Comparison of ENCODE assay signal across 11 mouse cellular contexts in genomic region chr14:121153260-121153659, GRCm38 (mm10).
DNase-seq lines count a peak whose midpoint lies in the region; ATAC-seq lines count a peak whose summit lies in the region.
"Had no signal": no experiment of that assay in that cellular context is flagged by ENCODE, and none has a peak within 500 bp of the region (broad histone marks: within the 10 kb centered on the region; RNA-seq: fewer than 3 reads in every experiment).

No protein-coding gene starts in this region.

- no peak overlapping the region for H3K4me2 ChIP-seq in midbrain, embryonic 11.5 days
- H3K4me2 ChIP-seq in hindbrain, embryonic 16.5 days (ENCODE audit: low read length) = no peak overlapping the region
- H3K4me2 ChIP-seq in neural tube, embryonic 15.5 days = no peak overlapping the region

- H3K27me3 ChIP-seq in midbrain, embryonic 11.5 days (ENCODE audit: control insufficient read depth, insufficient read depth, low read length) = no peaks in the 10 kb centered on the region
- no peaks in the 10 kb centered on the region for H3K27me3 ChIP-seq in midbrain, embryonic 10.5 days (ENCODE audit: low read depth, poor library complexity, severe bottlenecking)
- no peaks in the 10 kb centered on the region for H3K27me3 ChIP-seq in hindbrain, embryonic 16.5 days (replicated peaks; ENCODE audit: control insufficient read depth, insufficient read depth, low read length)
- no peaks in the 10 kb centered on the region for H3K27me3 ChIP-seq in neural tube, embryonic 15.5 days (replicated peaks)

- WGBS in midbrain, embryonic 11.5 days = 29% methylated on average over 7 of the region's 7 CpGs
- 39% methylated on average over 7 of the region's 7 CpGs for WGBS in midbrain, embryonic 10.5 days
- 20% methylated on average over 7 of the region's 7 CpGs for WGBS in hindbrain, embryonic 16.5 days
- 22% methylated on average over 7 of the region's 7 CpGs for WGBS in neural tube, embryonic 15.5 days

- H3K4me1 ChIP-seq in midbrain, embryonic 11.5 days (ENCODE audit: control insufficient read depth, insufficient read depth, low read length) = peaks cover 11% of the 10 kb centered on the region
- peaks cover 35% of the 10 kb centered on the region for H3K4me1 ChIP-seq in midbrain, embryonic 10.5 days
- peaks cover 29% of the 10 kb centered on the region for H3K4me1 ChIP-seq in hindbrain, embryonic 16.5 days (ENCODE audit: control insufficient read depth, insufficient read depth, low read depth, low read length)
- peaks cover 52% of the 10 kb centered on the region for H3K4me1 ChIP-seq in neural tube, embryonic 15.5 days

- H3K9me3 ChIP-seq in midbrain, embryonic 11.5 days (ENCODE audit: control insufficient read depth, low read length) = no peaks in the 10 kb centered on the region
- H3K9me3 ChIP-seq in midbrain, embryonic 10.5 days (replicated peaks) = 0 out of 2 replicates have a peak, but pooled peaks cover 2% of the 10 kb centered on the region
- no peaks in the 10 kb centered on the region for H3K9me3 ChIP-seq in hindbrain, embryonic 16.5 days (ENCODE audit: control insufficient read depth, low read length)
- H3K9me3 ChIP-seq in neural tube, embryonic 15.5 days (replicated peaks) = no peaks in the 10 kb centered on the region

- no peaks in the 10 kb centered on the region for H3K36me3 ChIP-seq in midbrain, embryonic 11.5 days (ENCODE audit: control insufficient read depth, insufficient read depth, low read length)
- H3K36me3 ChIP-seq in midbrain, embryonic 10.5 days = no peaks in the 10 kb centered on the region
- no peaks in the 10 kb centered on the region for H3K36me3 ChIP-seq in hindbrain, embryonic 16.5 days (ENCODE audit: control insufficient read depth, insufficient read depth, low read length)
- no peaks in the 10 kb centered on the region for H3K36me3 ChIP-seq in neural tube, embryonic 15.5 days

- peak; percentile 24 for DNase-seq in embryo, embryonic 10.5 days (ENCODE audit: low spot score)
- no peak for DNase-seq in embryo, embryonic 9.5 days (ENCODE audit: extremely low spot score)
- DNase-seq in midbrain, embryonic 11.5 days (ENCODE audit: low spot score, missing footprints) = no peak
- no peak for DNase-seq in midbrain, embryonic 10.5 days (ENCODE audit: low spot score)
- DNase-seq in thymus, postnatal 14 days = no peak
- no peak for DNase-seq in layer of hippocampus, postnatal 10 days (ENCODE audit: low spot score in 2 of 2)
- DNase-seq: heart, adult 11 months; heart, postnatal 36 days; lung, postnatal 10 days had no signal

- peak; percentile 44; the same call in 1 of the 2 replicates for ATAC-seq in midbrain, embryonic 11.5 days (ENCODE audit: low FRiP score)
- peak; percentile 22; the same call in 1 of the 2 replicates for ATAC-seq in hindbrain, embryonic 16.5 days
- ATAC-seq in neural tube, embryonic 15.5 days (ENCODE audit: low FRiP score) = 0 out of 2 replicates have a peak, but pooled peaks have one; percentile 29

- no peak overlapping the region for H3K27ac ChIP-seq in midbrain, embryonic 11.5 days (ENCODE audit: low read depth, low read length)
- no peak overlapping the region for H3K27ac ChIP-seq in midbrain, embryonic 10.5 days (replicated peaks)
- H3K27ac ChIP-seq in hindbrain, embryonic 16.5 days (ENCODE audit: low read depth, low read length) = peak overlapping the region; percentile 54
- peak overlapping the region; percentile 56; the same call in 1 of the 2 replicates for H3K27ac ChIP-seq in neural tube, embryonic 15.5 days (replicated peaks)

- no peak overlapping the region for H3K9ac ChIP-seq in midbrain, embryonic 11.5 days (ENCODE audit: low read length)
- 0 out of 2 replicates have a peak overlapping the region, but pooled peaks have one; percentile 23 for H3K9ac ChIP-seq in hindbrain, embryonic 16.5 days (ENCODE audit: low read depth, low read length)
- H3K9ac ChIP-seq in neural tube, embryonic 15.5 days (replicated peaks) = no peak overlapping the region

- H3K4me3 ChIP-seq in midbrain, embryonic 11.5 days (ENCODE audit: low read depth, low read length) = no peak overlapping the region
- no peak overlapping the region for H3K4me3 ChIP-seq in midbrain, embryonic 10.5 days
- no peak overlapping the region for H3K4me3 ChIP-seq in hindbrain, embryonic 16.5 days (ENCODE audit: low read length)
- no peak overlapping the region for H3K4me3 ChIP-seq in neural tube, embryonic 15.5 days (replicated peaks)

Comparison
In these comparisons a context has a peak if more than half of its experiments do, and no peak if none do; other contexts are left out.
1. H3K27ac ChIP-seq: peak in hindbrain, embryonic 16.5 days (single experiment) and neural tube, embryonic 15.5 days (single experiment); none in midbrain, embryonic 11.5 days (single experiment) and midbrain, embryonic 10.5 days (single experiment).
2. Peak in every context shown above with its lines, with median percentiles within 50 percentile points of each other: ATAC-seq.